Mouse (Mus musculus): Measurements from ENCODE around the gene Arhgef10l.

- no peak for TF ChIP-seq SRF (IDR thresholded peaks at IDR 0.05; ENCODE audit: control insufficient read depth, insufficient read length, low read depth)
- TF ChIP-seq TCF12 (IDR thresholded peaks at IDR 0.05; ENCODE audit: insufficient read depth, poor library complexity, severe bottlenecking): peak; percentile 48
- no peak for TF ChIP-seq MAX (IDR thresholded peaks at IDR 0.05; ENCODE audit: low read depth)
- TF ChIP-seq POLR2A (IDR thresholded peaks at IDR 0.05; ENCODE audit: insufficient read length, low read depth): no peak
- TF ChIP-seq POLR2AphosphoS2 (IDR thresholded peaks at IDR 0.05; ENCODE audit: insufficient read length, low read depth): no peak
- no peak for TF ChIP-seq CEBPB (IDR thresholded peaks at IDR 0.05; ENCODE audit: insufficient read depth, poor library complexity, severe bottlenecking)
- TF ChIP-seq USF1 (IDR thresholded peaks at IDR 0.05; ENCODE audit: low read depth): peak; percentile 67
- TF ChIP-seq E2F4 (IDR thresholded peaks at IDR 0.05; ENCODE audit: insufficient read depth): no peak
- peak; percentile 2 to 88 (median 82) for TF ChIP-seq MYOD1 (IDR thresholded peaks at IDR 0.05; ENCODE audit: control insufficient read depth in 1 of 3, insufficient read length in 2 of 3, low read depth in 2 of 3)
- peak in 2 of 3 experiments; percentile 71 to 96 for TF ChIP-seq MYOG (IDR thresholded peaks at IDR 0.05; ENCODE audit: control insufficient read depth in 1 of 3, insufficient read depth in 1 of 3, insufficient read length in 2 of 3, low read depth in 2 of 3)
- TF ChIP-seq REST (IDR thresholded peaks at IDR 0.05; ENCODE audit: insufficient read depth, insufficient read length): no peak
Measured at GRCm38 (mm10) chr4:140709617-140710016, 43.8 kb upstream of the Arhgef10l start.
